Mouse (Mus musculus) heart, postnatal 0 days (tissue): Measurements from ENCODE around the gene Nlgn1.

Experiments used
- CTCF ChIP-seq: IDR thresholded peaks from 2 replicates; pipeline ENCODE4 v1.5.1; 2016; ENCODE audit warnings: antibody characterized with exemption, control low read depth, low read depth
- EP300 ChIP-seq: IDR thresholded peaks from 2 replicates; pipeline ENCODE4 v1.6.1; 2016; ENCODE audit warnings: antibody characterized with exemption, low read depth

- no peak for TF ChIP-seq CTCF
- TF ChIP-seq EP300 = no peak
Measured at GRCm38 (mm10) chr3:25697231-25697630, 635.0 kb downstream of the Nlgn1 start.
